Mouse (Mus musculus): ENCODE measurements around the gene Kars. TPM values are rescaled to one million over a fixed set of nuclear protein-coding genes. Genes with fewer than 3 reads are reported as not detected.
A peak's percentile ranks its signal among the peaks of the same experiment; 100 is the strongest.

Gene Kars
- polyA plus RNA-seq, 1 experiment, result 55.4 TPM

- TF ChIP-seq POLR2A (IDR thresholded peaks at IDR 0.05; ENCODE audit: low read depth, low read length), result no peak
- peak; percentile 89 for TF ChIP-seq CTCF (conservative IDR thresholded peaks at IDR 0.05; ENCODE audit: insufficient read depth, insufficient read length, low read depth, low read length)
- Histone ChIP-seq H3K27me3 (replicated peaks; ENCODE audit: control insufficient read depth, insufficient read depth, low read length) (no peaks in the 10 kb centered on the region), H3K4me3 (ENCODE audit: insufficient read depth, low read depth, low read length) (no peak overlapping the region), H3K27ac (ENCODE audit: insufficient read depth, low read depth, low read length) (no peak overlapping the region), H3K36me3 (ENCODE audit: control insufficient read depth, insufficient read depth, low read length) (no peaks in the 10 kb centered on the region; the same call in 1 of the 2 replicates), H3K4me1 (ENCODE audit: control insufficient read depth, insufficient read depth, low read length) (no peaks in the 10 kb centered on the region; the same call in 1 of the 2 replicates)
- DNase-seq, result peak; percentile 80
- WGBS, result 3% methylated on average over 7 of the region's 7 CpGs
These were observed 21.2 kb downstream of the Kars start for GRCm38 (mm10) chr8:111989911-111990310.

DNA sequence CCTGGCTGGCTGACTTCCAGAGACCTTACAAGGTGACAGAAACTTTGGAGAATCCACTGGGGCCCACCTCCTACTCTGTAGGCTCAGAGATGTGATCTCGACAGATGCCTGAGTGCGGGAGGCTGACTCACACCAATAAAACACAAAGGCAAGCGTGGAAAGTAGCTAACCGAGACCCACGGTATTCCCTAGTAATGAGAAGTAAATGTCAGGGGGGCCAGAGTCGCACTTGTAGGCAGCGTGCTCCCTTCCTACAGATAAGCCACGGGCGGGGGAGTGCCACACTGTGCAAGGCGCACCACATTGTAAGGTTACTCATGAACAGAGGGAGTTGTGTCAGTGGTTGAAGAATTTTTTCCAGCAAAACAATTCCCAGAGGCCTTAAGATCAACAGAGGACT lies 26.6 kb downstream of the Kars start:
- 64% methylated on average over 10 of the region's 10 CpGs for WGBS
- no peaks in the 10 kb centered on the region for H3K36me3 ChIP-seq (ENCODE audit: control insufficient read depth, insufficient read depth, low read length)
- DNase-seq, result no peak

DNA sequence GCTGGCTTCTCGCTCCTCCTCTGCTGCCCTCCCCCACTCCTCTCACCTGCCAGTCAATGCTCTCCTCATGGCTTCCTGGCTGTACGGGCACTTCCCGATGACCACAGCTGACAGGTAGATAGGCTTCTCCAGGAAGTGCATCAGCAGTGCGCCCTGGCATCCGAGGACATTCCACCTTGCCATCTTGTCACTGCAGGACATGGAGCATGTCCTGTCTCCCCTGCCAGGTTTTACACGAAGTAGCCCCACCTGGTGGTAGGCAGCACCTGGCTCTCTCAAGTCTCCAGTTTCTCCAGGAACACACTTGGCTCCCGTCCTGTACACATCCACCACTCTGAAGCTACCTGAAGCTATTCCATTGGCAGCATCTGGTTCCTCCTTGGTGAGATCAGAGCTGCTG lies 29.0 kb downstream of the Kars start:
- Histone ChIP-seq H3K27ac (ENCODE audit: insufficient read depth, low read depth, low read length) (no peak overlapping the region), H3K36me3 (ENCODE audit: control insufficient read depth, insufficient read depth, low read length) (no peaks in the 10 kb centered on the region), H3K27me3 (replicated peaks; ENCODE audit: control insufficient read depth, insufficient read depth, low read length) (no peaks in the 10 kb centered on the region), H3K4me1 (ENCODE audit: control insufficient read depth, insufficient read depth, low read length) (no peaks in the 10 kb centered on the region), H3K4me3 (ENCODE audit: insufficient read depth, low read depth, low read length) (no peak overlapping the region)
- TF ChIP-seq CTCF (conservative IDR thresholded peaks at IDR 0.05; ENCODE audit: insufficient read depth, insufficient read length, low read depth, low read length) (peak; percentile 43; the same call in 1 of the 2 replicates), POLR2A (IDR thresholded peaks at IDR 0.05; ENCODE audit: low read depth, low read length) (no peak)
- WGBS, result 71% methylated on average over 7 of the region's 7 CpGs
- DNase-seq, result peak; percentile 13

More for the DNA sequence above, 26.6 kb downstream of the Kars start:
- no peaks in the 10 kb centered on the region for H3K4me1 ChIP-seq (ENCODE audit: control insufficient read depth, insufficient read depth, low read length)
- no peak overlapping the region for H3K4me3 ChIP-seq (ENCODE audit: insufficient read depth, low read depth, low read length)
- TF ChIP-seq POLR2A (IDR thresholded peaks at IDR 0.05; ENCODE audit: low read depth, low read length) (no peak), CTCF (conservative IDR thresholded peaks at IDR 0.05; ENCODE audit: insufficient read depth, insufficient read length, low read depth, low read length) (no peak)
- H3K27ac ChIP-seq (ENCODE audit: insufficient read depth, low read depth, low read length), result no peak overlapping the region
- H3K27me3 ChIP-seq (replicated peaks; ENCODE audit: control insufficient read depth, insufficient read depth, low read length), result no peaks in the 10 kb centered on the region

GRCm38 (mm10) chr8:111978147-111978546 lies 33.0 kb downstream of the Kars start:
- DNase-seq, result no peak
- Histone ChIP-seq H3K4me1 (ENCODE audit: control insufficient read depth, insufficient read depth, low read length) (no peaks in the 10 kb centered on the region), H3K36me3 (ENCODE audit: control insufficient read depth, insufficient read depth, low read length) (no peaks in the 10 kb centered on the region), H3K27me3 (replicated peaks; ENCODE audit: control insufficient read depth, insufficient read depth, low read length) (no peaks in the 10 kb centered on the region), H3K4me3 (ENCODE audit: insufficient read depth, low read depth, low read length) (no peak overlapping the region), H3K27ac (ENCODE audit: insufficient read depth, low read depth, low read length) (no peak overlapping the region)
- 67% methylated on average over 10 of the region's 10 CpGs for WGBS
- no peak for TF ChIP-seq POLR2A (IDR thresholded peaks at IDR 0.05; ENCODE audit: low read depth, low read length)
- no peak for TF ChIP-seq CTCF (conservative IDR thresholded peaks at IDR 0.05; ENCODE audit: insufficient read depth, insufficient read length, low read depth, low read length)

DNA sequence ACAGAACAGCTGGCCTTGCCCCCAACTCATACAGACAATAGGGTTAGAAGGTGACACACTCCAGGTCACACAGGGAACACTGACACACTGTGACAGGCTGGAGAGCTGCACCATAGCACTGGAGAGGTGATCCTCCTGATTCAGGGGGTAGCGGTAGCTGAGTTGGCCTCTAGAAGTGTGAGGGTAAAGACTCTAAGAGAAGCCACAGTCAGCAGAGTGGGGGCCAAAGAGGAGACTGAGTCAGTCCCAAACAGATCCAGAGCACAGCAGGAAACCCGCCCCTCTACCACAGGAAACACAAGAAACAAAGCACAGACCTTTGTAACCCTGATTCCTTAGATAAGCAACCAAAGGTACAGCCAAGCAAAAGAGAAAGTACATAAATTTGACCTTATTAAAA lies 34.8 kb downstream of the Kars start:
- no peaks in the 10 kb centered on the region for H3K4me1 ChIP-seq (ENCODE audit: control insufficient read depth, insufficient read depth, low read length)
- no peaks in the 10 kb centered on the region for H3K27me3 ChIP-seq (replicated peaks; ENCODE audit: control insufficient read depth, insufficient read depth, low read length)
- H3K27ac ChIP-seq (ENCODE audit: insufficient read depth, low read depth, low read length), result no peak overlapping the region
- WGBS, result 81% methylated on average over 2 of the region's 2 CpGs
- no peak for DNase-seq
- H3K36me3 ChIP-seq (ENCODE audit: control insufficient read depth, insufficient read depth, low read length), result no peaks in the 10 kb centered on the region
- H3K4me3 ChIP-seq (ENCODE audit: insufficient read depth, low read depth, low read length), result no peak overlapping the region
- TF ChIP-seq CTCF (conservative IDR thresholded peaks at IDR 0.05; ENCODE audit: insufficient read depth, insufficient read length, low read depth, low read length) (no peak), POLR2A (IDR thresholded peaks at IDR 0.05; ENCODE audit: low read depth, low read length) (no peak)

GRCm38 (mm10) chr8:111975706-111976105 lies 35.4 kb downstream of the Kars start:
- DNase-seq, result no peak
- no peak overlapping the region for H3K27ac ChIP-seq (ENCODE audit: insufficient read depth, low read depth, low read length)
- WGBS, result 93% methylated on average over 2 of the region's 2 CpGs
- no peaks in the 10 kb centered on the region for H3K4me1 ChIP-seq (ENCODE audit: control insufficient read depth, insufficient read depth, low read length)
- no peaks in the 10 kb centered on the region for H3K27me3 ChIP-seq (replicated peaks; ENCODE audit: control insufficient read depth, insufficient read depth, low read length)
- TF ChIP-seq POLR2A (IDR thresholded peaks at IDR 0.05; ENCODE audit: low read depth, low read length), result no peak
- no peak for TF ChIP-seq CTCF (conservative IDR thresholded peaks at IDR 0.05; ENCODE audit: insufficient read depth, insufficient read length, low read depth, low read length)
- no peaks in the 10 kb centered on the region for H3K36me3 ChIP-seq (ENCODE audit: control insufficient read depth, insufficient read depth, low read length)
- H3K4me3 ChIP-seq (ENCODE audit: insufficient read depth, low read depth, low read length), result no peak overlapping the region

GRCm38 (mm10) chr8:111974138-111974537 lies 37.0 kb downstream of the Kars start:
- DNase-seq, result no peak
- no peaks in the 10 kb centered on the region for H3K4me1 ChIP-seq (ENCODE audit: control insufficient read depth, insufficient read depth, low read length)
- H3K4me3 ChIP-seq (ENCODE audit: insufficient read depth, low read depth, low read length), result no peak overlapping the region
- TF ChIP-seq POLR2A (IDR thresholded peaks at IDR 0.05; ENCODE audit: low read depth, low read length) (no peak), CTCF (conservative IDR thresholded peaks at IDR 0.05; ENCODE audit: insufficient read depth, insufficient read length, low read depth, low read length) (no peak)
- WGBS, result 95% methylated on average over 12 of the region's 12 CpGs
- no peaks in the 10 kb centered on the region for H3K27me3 ChIP-seq (replicated peaks; ENCODE audit: control insufficient read depth, insufficient read depth, low read length)
- H3K27ac ChIP-seq (ENCODE audit: insufficient read depth, low read depth, low read length), result no peak overlapping the region
- no peaks in the 10 kb centered on the region for H3K36me3 ChIP-seq (ENCODE audit: control insufficient read depth, insufficient read depth, low read length)

Measured in kidney, adult 2 months (tissue).